Mouse (Mus musculus) heart, postnatal 14 days (tissue): ENCODE measurements at regions not wholly inside any gene's neighbourhood (a gene's known extent, or its start where the extent isn't known, plus 50 kb on each side); places are given as distances from the start of the nearest gene placed in this dataset.

Source experiments
- DNase-seq, 2 experiments: peaks; one replicate each; pipeline ENCODE4 v3.0.0; 2021 to 2022
- intact Hi-C: fragments of 180-260 bp; cut with DNase I; formaldehyde crosslinking; loops from one replicate; pipeline ENCODE4 v1.15.1; 2025

- intact Hi-C loops, result no loop called here
- DNase-seq, result no peak
These were observed 105.7 kb downstream of the Samd5 start for GRCm38 (mm10) chr10:9569277-9569676.

- no peak for DNase-seq
- intact Hi-C loops, result no loop called here
These were observed 117.4 kb downstream of the Samd5 start for GRCm38 (mm10) chr10:9557517-9558065.

GRCm38 (mm10) chr10:9557092-9557491 lies 117.9 kb downstream of the Samd5 start:
- intact Hi-C loops, result no loop called here
- no peak for DNase-seq

- no peak for DNase-seq
- intact Hi-C loops, result no loop called here
These were observed 121.1 kb downstream of the Samd5 start for GRCm38 (mm10) chr10:9553946-9554345.

DNA sequence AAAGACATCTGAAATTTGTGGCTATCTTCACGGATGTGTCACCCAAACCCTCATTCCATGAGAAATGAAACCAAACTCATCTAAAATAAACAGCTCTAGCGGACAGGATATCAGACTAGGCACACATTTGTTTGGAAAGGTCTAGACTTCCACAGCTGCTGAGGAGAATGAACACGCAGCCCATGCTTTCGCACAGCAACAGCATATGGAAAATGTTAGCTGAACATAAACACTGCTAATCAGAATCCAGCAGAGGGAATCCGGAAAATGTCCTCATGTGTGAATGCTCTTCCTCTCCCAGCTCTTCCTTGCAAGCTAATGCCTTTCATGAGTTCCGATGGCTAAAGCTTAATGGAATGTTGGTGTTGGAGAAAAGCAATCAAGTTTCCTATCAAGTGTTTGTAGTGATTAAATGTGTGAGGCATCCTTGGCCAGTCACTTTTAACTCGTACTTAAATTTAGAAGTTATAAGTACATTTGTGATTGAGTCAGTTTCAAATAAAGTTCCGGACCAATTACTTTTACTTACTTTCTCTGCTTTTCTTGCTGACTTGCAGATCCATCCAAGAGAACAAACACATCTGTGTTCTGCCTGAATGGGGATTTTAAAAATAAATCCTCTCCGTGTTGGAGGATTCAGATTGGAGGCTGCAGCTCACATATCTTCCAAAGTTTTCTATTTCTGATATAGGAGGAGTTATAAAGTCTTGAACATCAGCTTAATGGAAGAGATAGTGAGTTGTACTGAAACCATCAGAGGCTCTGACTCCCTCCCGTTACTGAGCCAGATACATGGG lies 124.9 kb downstream of the Samd5 start:
- no peak for DNase-seq
- intact Hi-C loops, result no loop called here

DNA sequence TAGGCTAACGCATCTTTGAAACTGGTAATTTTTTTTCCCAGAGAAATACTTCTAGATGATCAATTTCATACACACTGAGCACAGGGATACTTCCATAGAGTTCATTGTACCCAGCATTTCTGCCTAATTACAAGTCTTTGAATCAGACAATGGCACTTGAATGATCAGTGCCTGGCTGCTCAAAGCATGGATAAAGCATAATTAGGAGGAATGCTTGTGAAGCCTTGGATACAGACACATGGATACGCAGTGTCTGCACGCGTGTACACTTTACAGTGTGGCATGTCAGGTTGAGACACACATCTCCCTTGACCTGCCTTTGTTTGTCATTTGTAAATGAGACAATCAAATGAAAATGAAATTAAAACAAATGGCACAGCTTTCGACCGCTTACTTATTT lies 129.2 kb downstream of the Samd5 start:
- DNase-seq, result no peak
- intact Hi-C loops, result no loop called here

DNA sequence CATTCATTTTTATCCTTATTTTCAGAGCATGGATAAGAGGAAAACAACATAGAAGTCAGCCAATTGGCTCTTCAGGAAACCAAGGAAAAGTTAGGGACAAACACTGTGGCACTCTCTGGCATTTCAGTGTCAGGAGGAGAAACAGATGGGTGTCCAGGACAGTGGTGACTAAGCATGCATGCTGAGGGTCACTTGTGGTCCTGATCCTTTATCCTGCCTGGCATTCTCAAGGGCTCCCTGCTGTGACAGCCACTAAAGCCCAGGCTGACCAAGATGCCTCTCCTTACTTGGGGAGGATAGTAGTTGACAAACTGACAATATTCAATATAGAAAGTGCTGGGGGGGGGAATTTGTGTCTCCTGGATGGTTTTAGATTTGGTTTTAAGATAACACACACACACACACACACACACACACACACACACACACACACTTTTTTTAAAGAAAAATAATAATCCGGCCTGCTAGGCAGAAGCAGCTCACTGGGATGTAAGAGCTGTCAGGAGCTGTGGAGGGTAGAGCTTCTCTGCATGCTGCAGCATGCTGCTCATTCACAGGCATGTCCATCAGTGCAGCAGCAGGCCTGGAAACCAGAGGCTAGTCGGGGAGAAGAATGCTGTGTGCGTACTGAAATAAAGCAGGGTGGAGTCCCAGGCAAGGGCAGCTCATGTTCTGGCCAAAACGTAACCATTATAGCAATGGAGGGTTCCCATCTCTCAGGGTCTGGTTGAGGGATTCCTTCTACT lies 130.8 kb downstream of the Samd5 start:
- no peak for DNase-seq
- intact Hi-C loops, result no loop called here

DNA sequence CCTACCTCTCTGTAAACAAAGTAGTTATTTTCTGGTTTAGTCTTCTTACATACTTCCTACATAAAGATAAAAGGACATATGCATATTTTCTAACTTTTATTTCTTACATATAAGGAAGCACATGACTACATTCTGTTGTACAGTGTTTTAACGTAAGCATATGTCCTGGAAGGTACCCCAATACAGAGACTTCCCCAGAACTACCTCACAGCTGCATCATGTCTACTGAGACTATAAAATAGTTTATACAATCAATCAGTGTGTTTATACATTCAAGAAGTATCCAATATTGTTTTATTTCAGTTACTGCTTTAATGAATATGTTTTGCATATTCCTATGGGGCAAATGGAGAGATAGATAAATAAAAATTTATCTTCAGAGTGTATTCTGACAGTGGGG lies 133.4 kb downstream of the Samd5 start:
- intact Hi-C loops, result no loop called here

DNA sequence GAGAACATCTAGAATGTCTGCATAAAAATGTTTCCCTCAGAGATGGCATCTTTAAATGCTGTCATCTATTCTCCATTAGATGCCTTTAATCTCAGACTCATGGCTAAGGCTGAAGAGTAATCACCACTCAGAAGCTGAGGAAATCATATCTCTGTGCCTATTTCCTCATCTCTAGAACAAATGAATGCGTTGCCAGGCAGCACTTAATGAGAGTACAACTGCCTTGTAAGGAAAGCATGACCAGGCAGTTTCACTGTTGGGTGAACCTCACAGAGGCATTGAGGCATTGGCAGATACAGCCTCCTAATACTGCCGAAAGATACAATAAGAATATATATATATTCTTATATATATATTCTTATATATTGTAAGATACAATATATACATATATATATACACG lies 137.3 kb downstream of the Samd5 start:
- no peak for DNase-seq
- intact Hi-C loops, result no loop called here

More for the DNA sequence above, 133.4 kb downstream of the Samd5 start:
- DNase-seq, result no peak

DNA sequence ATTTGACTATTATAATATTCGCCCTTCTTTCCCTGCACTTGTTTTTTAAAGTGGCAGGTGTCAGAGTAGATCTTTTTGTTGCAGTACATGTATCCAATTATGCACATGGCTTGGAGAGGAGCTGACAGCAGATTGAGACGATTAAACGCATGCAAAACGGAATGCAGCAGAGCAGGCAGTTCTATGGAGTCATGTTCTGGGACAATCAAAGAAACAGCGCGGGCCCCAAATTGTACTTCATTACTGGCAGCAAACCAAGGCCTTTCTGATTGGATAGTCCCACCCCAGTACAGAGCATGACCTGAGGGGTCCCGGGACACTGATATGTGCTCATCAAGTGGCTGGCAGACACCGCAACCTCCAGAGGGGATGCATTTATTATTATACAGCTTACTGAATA lies 140.5 kb downstream of the Samd5 start:
- intact Hi-C loops, result no loop called here
- DNase-seq, result no peak

- DNase-seq, result no peak
- intact Hi-C loops, result no loop called here
These were observed 141.7 kb downstream of the Samd5 start for GRCm38 (mm10) chr10:9533283-9533682.

DNA sequence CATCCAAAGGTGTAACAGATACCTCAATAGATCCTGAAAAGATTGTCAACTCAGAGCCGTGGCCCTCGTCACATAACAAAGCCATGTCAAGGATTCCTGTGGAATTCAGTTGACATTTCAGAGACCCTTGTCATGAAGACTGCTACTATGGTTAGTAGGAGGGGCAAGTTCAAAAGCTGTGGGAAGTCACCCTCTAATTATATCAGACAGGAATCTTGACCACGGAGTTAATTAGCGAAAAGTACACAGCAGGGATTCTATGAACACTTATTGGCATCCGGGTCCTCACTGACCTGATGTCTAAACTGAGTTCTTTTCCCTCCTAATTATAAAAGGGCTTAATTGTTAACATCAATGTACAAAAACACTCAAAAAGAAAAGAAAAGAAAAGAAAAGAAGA lies 143.1 kb downstream of the Samd5 start:
- intact Hi-C loops, result no loop called here
- no peak for DNase-seq

DNA sequence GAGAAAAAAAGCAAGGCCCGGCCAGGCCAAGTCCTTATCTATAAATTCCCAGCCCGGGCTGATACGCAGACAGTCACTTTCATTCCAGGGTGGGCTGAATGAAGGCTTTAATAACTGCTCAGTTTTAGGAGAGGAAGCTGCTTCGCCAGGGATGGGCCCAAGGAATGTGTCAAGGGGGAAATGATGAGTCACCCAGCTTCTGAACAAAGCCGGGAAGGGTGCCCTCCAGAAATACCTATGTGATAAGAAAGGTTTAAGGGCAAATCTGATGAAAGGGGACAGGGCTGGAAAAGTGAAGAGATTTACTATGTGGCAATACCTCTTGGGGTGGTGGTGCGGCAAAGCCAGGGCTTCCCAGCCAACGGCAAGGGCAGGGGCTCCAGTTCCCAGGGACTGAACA lies 145.6 kb downstream of the Samd5 start:
- intact Hi-C loops, result no loop called here
- DNase-seq, result peak in 1 of 2 experiments; percentile 3

- DNase-seq, result no peak
- intact Hi-C loops, result no loop called here
These were observed 146.9 kb downstream of the Samd5 start for GRCm38 (mm10) chr10:9528066-9528465.

DNA sequence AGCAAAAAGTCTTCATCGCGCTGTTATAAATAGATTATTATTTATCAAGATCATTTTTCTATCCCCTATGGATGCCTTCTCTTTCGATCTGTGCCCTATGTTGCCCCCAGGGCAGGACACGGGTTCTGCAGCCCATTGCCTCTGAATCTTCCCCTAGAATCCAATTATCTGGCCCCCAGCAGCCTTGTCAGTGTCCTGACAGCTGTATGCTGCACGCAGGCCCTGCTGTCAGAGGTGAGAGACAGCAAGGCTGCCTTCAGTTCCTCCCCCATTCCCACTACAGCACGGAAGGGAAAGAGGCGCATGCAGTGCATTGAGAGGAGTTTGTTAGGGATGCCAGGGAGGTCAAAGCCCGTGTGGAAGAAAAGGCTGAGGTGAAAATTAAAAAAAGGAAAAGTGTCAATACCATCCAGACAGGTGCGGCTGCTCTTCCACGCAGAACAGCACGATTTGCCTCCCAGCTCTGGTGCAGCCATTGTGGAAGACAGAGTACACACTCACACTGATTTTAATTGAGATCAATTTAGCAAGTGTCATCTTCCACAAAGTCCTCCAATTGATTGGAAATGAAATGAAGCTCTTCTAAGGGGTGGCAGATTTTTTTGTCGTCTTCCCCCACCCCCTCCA lies 165.1 kb downstream of the Samd5 start:
- intact Hi-C loops, result no loop called here
- DNase-seq, result no peak

GRCm38 (mm10) chr10:9509092-9509671 lies 165.8 kb downstream of the Samd5 start:
- DNase-seq, result no peak
- intact Hi-C loops, result no loop called here

DNA sequence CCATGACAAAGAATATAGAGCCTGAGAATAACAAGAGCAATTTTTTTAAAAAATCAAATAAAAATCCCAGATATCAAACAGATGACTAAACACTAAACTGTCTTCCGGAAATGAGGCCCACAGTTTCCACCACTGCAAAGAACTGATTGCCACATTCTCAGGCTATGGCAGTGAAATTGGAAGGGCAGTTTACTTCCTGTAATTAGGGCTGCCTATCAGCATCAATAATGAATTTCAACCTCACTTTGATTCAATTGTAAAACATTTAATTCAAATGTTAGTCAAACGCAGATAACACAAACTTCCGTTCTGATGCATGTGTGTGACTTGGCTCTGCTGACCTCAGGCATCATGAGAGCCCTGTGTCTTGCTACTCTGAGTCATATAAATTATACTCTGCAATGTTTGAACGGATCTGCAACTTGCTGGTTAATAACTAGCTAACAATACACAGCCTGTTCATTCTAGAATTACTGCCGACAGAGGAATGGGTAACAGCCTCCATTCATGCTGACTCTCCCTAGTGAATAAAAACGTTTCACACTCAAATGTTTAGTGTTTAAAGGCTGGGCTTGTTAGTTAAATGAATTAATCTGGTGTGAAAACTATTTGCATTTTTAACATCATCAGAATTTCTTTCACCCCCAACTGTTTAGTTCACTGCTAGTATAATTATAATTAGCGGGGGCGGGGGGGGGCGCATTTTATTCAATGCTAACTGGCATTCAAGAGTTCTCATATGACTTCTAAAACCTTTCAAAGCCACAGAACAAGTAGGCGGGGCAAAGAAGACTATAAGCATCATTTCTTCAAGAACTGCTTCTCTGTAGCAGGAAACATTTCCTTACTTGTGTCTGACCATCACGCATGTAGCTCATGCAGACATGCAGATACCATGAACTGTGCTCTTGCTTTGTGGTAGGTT lies 171.2 kb downstream of the Samd5 start:
- intact Hi-C loops, result no loop called here
- DNase-seq, result no peak

GRCm38 (mm10) chr10:9498550-9498949 lies 176.5 kb downstream of the Samd5 start:
- intact Hi-C loops, result no loop called here
- no peak for DNase-seq

DNA sequence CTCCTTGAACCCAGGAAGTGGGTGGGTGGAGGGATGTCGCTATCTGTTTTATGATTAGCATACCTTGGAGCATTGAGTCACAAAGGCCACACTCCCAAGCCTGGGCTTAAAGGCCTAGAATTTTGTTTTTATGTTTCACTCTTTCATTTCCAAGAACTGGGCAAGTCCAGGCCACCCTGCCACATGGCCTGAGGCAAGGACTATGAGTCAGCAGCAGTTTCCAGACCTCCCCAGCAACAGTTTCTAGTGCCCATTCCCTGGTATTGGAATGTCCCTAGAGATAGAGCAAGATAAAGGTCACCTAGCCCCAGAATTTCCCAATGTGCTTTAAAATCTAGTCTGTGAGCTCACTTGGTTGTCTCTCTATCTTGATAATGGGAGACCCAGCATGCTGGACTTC lies 178.0 kb downstream of the Samd5 start:
- DNase-seq, result no peak
- intact Hi-C loops, result no loop called here

DNA sequence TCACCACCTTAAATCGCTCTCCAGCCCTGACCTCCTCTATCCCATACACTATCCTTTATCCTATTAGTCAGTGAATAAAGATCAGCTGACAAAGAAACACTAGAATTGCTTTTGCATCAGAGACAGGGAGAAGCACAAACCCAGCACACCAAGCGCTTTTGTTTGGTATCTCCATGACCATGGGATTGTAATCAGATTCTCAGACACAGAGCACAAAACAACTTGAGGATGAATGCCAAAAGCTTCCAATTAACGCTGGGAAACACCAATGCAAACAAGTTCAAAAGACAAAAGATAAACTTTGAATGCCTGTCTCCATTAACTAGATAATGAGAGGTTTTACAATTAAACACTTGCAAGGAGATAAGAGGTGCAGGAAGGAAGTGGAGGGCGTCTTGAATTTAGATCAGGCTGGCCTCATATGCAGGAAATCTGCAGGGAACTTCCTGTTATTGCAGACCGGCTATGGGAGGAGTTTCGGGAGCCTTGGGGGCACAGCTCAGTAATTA lies 179.8 kb downstream of the Samd5 start:
- intact Hi-C loops, result no loop called here
- DNase-seq, result peak; percentile 10 to 23
